Mouse (Mus musculus) heart, postnatal 0 days (tissue): ENCODE results near the gene Efemp1. TPM values are rescaled to one million over a fixed set of nuclear protein-coding genes. Genes with fewer than 3 reads are reported as not detected.

ENCODE experiments used
- ATAC-seq: fragments of 200-750 bp; cut with Nextera tagmentation; 2 replicates; pipeline ENCODE4 v1.8.0; 2017; ENCODE audit warnings: low read depth, moderate number of reproducible peaks, moderate library complexity; ENCODE audit not compliant: insufficient read depth
- DNase-seq: peaks from one replicate; pipeline ENCODE4 v3.0.0-alpha.2; 2016; ENCODE audit warnings: low spot score
- H3K27ac ChIP-seq: fragments of 300-500 bp; sonication (generic); 2 replicates; pipeline ENCODE4 v1.5.1; 2014; ENCODE audit warnings: low read depth, mild to moderate bottlenecking
- H3K27me3 ChIP-seq: fragments of 300-500 bp; sonication (generic); 2 replicates; pipeline ENCODE4 v1.6.1; 2014; ENCODE audit warnings: low read length, mixed read lengths; ENCODE audit not compliant: control insufficient read depth, insufficient read depth
- H3K36me3 ChIP-seq: fragments of 300-500 bp; sonication (generic); replicated peaks from 2 replicates; pipeline ENCODE4 v1.6.1; 2014; ENCODE audit warnings: low read length, mixed read lengths; ENCODE audit not compliant: control insufficient read depth, insufficient read depth
- H3K4me1 ChIP-seq: fragments of 300-500 bp; sonication (generic); 2 replicates; pipeline ENCODE4 v1.6.1; 2014; ENCODE audit warnings: antibody characterized with exemption; ENCODE audit not compliant: control insufficient read depth, insufficient read depth
- H3K4me2 ChIP-seq: fragments of 300-500 bp; sonication (generic); 2 replicates; pipeline ENCODE4 v1.6.1; 2014; ENCODE audit warnings: low read depth, mild to moderate bottlenecking, low read length, moderate library complexity
- H3K4me3 ChIP-seq: fragments of 300-500 bp; sonication (generic); 2 replicates; pipeline ENCODE4 v1.5.1; 2014; ENCODE audit warnings: low read depth, low read length
- H3K9ac ChIP-seq: fragments of 300-500 bp; sonication (generic); replicated peaks from 2 replicates; pipeline ENCODE4 v1.6.1; 2014; ENCODE audit warnings: low read depth, low read length, mixed read lengths
- H3K9me3 ChIP-seq: fragments of 300-500 bp; sonication (generic); replicated peaks from 2 replicates; pipeline ENCODE4 v1.6.1; 2016; ENCODE audit warnings: low read length; ENCODE audit not compliant: control insufficient read depth
- CTCF ChIP-seq: IDR thresholded peaks from 2 replicates; pipeline ENCODE4 v1.5.1; 2016; ENCODE audit warnings: antibody characterized with exemption, control low read depth, low read depth
- EP300 ChIP-seq: IDR thresholded peaks from 2 replicates; pipeline ENCODE4 v1.6.1; 2016; ENCODE audit warnings: antibody characterized with exemption, low read depth
- WGBS: fragments of 180-500 bp; shearing (Covaris S2); extraction: QIAGEN DNeasy Blood & Tissue Kit; methylation state at CpG from one replicate; pipeline ENCODE4 v1.1.7; 2014; 5-methylcytosine and 5-hydroxymethylcytosine counted together
- polyA plus RNA-seq: library from polyadenylated mRNA; unstranded; fragments of >200 nt; fragmentation: Nextera tagmentation; extraction: Ambion mirVana; gene quantifications from 2 replicates; pipeline ENCODE4 v1.2.1, GENCODE M21; 2015
- total RNA-seq: library from RNA; depleted of rRNA; stranded (reverse); fragments of >200 nt; gene quantifications from 2 replicates; pipeline ENCODE4 v1.2.3, GENCODE M21; 2014; ENCODE audit warnings: low replicate concordance

Efemp1 gene
- total and polyA plus RNA-seq, 2 experiments from 2014 or later: 13.5 to 33.9 TPM

DNA sequence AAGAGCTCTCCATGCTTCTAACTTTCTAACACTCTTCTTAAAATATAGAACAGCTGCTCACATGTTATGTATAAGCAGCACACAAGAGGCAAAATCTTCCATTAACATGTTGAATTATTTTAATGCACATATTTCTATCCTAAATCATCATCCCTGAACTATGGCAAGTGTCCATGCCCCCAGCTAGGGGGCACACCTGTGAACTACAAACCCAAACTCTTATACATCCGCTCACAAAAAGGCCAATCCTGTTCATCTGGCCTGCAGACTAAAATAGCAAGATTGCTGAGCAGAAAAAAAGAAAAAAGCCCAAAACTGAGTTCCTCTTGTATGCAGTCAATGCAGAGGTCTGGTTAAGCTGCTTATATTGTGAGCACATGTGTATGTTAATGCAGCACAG lies 86.6 kb downstream of the Efemp1 start:
- DNase-seq: no peak
- 79% methylated on average over 1 of the region's 1 CpGs for WGBS
- H3K9ac ChIP-seq: no peak overlapping the region
- no peaks in the 10 kb centered on the region for H3K27me3 ChIP-seq
- H3K4me2 ChIP-seq: no peak overlapping the region
- H3K27ac ChIP-seq: no peak overlapping the region
- H3K4me1 ChIP-seq: no peaks in the 10 kb centered on the region
- no peaks in the 10 kb centered on the region for H3K9me3 ChIP-seq
- TF ChIP-seq CTCF: no peak
- no peak for TF ChIP-seq EP300
- no peak for ATAC-seq
- H3K4me3 ChIP-seq: no peak overlapping the region
- no peaks in the 10 kb centered on the region for H3K36me3 ChIP-seq

GRCm38 (mm10) chr11:28951586-28952210 lies 98.7 kb downstream of the Efemp1 start:
- ATAC-seq (no peak), DNase-seq (no peak)
- H3K36me3 ChIP-seq: no peaks in the 10 kb centered on the region
- no peak for TF ChIP-seq CTCF
- no peak for TF ChIP-seq EP300
- H3K4me2 ChIP-seq: no peak overlapping the region
- no peaks in the 10 kb centered on the region for H3K4me1 ChIP-seq
- H3K27me3 ChIP-seq: no peaks in the 10 kb centered on the region
- no peak overlapping the region for H3K4me3 ChIP-seq
- no peaks in the 10 kb centered on the region for H3K9me3 ChIP-seq
- 52% methylated on average over 2 of the region's 2 CpGs for WGBS
- H3K27ac ChIP-seq: no peak overlapping the region
- H3K9ac ChIP-seq: no peak overlapping the region

DNA sequence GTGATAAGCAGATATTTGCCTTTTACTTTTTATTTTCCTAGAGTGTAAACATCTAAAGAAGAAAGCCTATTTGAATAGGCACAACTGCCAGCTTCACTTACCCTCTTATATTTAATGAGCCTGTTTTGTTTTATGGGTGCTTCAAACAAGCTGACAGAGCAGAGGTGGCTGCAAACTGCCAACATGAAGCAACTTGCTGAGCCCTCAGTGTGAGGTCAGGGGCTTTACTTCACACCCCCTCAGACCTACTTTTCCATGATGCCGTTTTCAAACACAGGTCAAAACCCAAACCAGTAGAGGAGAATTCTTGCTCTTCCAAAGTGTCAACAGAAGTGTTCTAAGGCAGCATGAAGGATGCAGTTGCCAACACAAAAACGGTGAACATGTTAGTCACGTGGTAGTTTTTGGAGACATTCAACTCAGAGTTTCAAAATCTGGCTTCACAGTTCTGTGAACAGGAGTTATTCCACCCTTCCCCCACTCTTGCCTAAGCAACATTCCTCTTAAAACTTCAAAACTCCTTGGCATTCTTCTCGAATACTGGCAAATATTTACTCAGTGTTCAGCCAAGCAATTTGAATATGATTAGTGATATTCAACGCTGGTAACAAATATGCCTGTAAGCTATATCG lies 101.8 kb downstream of the Efemp1 start:
- H3K9ac ChIP-seq: no peak overlapping the region
- TF ChIP-seq EP300: no peak
- no peak for TF ChIP-seq CTCF
- no peaks in the 10 kb centered on the region for H3K36me3 ChIP-seq
- H3K27me3 ChIP-seq: no peaks in the 10 kb centered on the region
- no peak overlapping the region for H3K4me2 ChIP-seq
- no peak overlapping the region for H3K4me3 ChIP-seq
- 61% methylated on average over 6 of the region's 6 CpGs for WGBS
- DNase-seq: no peak
- H3K4me1 ChIP-seq: no peaks in the 10 kb centered on the region
- no peak overlapping the region for H3K27ac ChIP-seq
- no peaks in the 10 kb centered on the region for H3K9me3 ChIP-seq
- no peak for ATAC-seq

DNA sequence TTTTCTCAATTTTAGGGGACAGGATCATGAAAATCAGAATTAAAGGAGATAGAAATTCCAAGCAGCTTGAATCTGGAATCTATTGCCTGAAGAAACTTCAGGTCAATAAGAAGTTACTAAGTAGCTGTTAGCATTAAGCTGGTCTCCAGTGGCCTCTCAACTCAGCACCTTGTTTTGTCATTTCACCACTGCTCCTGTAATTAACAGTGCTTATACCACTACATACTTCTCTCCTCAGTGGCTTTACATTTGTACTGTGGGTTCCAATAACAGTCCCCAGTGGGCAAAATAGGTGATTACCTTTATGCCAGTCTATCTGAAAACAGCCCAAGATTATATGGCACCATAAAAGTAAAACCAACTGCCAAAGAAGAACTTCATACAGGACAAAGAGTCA lies 102.3 kb downstream of the Efemp1 start:
- DNase-seq: no peak
- ATAC-seq: no peak
- H3K27ac ChIP-seq: no peak overlapping the region

GRCm38 (mm10) chr11:28961381-28961780 lies 108.4 kb downstream of the Efemp1 start:
- H3K36me3 ChIP-seq: no peaks in the 10 kb centered on the region
- no peaks in the 10 kb centered on the region for H3K4me1 ChIP-seq
- TF ChIP-seq CTCF: no peak
- no peak for TF ChIP-seq EP300
- H3K27ac ChIP-seq: no peak overlapping the region
- ATAC-seq: no peak
- H3K9ac ChIP-seq: no peak overlapping the region
- no peak overlapping the region for H3K4me3 ChIP-seq
- H3K4me2 ChIP-seq: no peak overlapping the region
- no peaks in the 10 kb centered on the region for H3K27me3 ChIP-seq
- WGBS: 84% methylated on average over 1 of the region's 1 CpGs
- no peaks in the 10 kb centered on the region for H3K9me3 ChIP-seq
- no peak for DNase-seq

More for the DNA sequence above, 102.3 kb downstream of the Efemp1 start:
- Histone ChIP-seq H3K9ac (no peak overlapping the region), H3K4me1 (no peaks in the 10 kb centered on the region), H3K36me3 (no peaks in the 10 kb centered on the region), H3K27me3 (no peaks in the 10 kb centered on the region), H3K9me3 (no peaks in the 10 kb centered on the region), H3K4me2 (no peak overlapping the region), H3K4me3 (no peak overlapping the region)
- TF ChIP-seq CTCF (no peak), EP300 (no peak)
